ENCODE assay signal across 12 mouse cellular contexts in the genomic region with DNA sequence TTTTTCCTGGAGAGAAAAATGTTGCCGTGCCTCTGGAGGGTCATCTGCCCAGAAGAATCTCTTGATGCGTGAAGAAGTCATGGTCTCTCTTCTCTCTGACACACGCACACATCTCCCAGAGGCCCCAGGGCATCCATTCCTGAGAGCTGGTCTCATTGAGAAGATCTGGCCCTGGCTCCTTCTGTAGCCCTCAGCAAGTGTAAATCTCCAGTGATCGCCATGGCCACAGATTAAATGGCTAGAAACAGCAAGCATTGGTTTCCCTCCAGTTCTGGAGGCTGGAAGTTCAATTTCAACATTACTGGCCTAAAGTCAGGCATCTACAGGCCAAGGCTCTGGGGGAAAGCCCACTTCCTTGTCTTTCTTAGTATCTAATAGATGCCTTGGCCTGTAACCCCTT.
DNase-seq lines count a peak whose midpoint lies in the region; ATAC-seq lines count a peak whose summit lies in the region.
"Had no signal": no experiment of that assay in that cellular context is flagged by ENCODE, and none has a peak within 500 bp of the region (broad histone marks: within the 10 kb centered on the region; RNA-seq: fewer than 3 reads in every experiment).

No protein-coding gene starts in this region.

- peak overlapping the region; percentile 31; the same call in 1 of the 2 replicates for H3K27ac ChIP-seq in kidney, embryonic 16.5 days (ENCODE audit: low read length)
- peak overlapping the region; percentile 42 for H3K27ac ChIP-seq in brown adipose tissue, adult 24 weeks (replicated peaks; ENCODE audit: low read depth, low read length)
- no peak overlapping the region for H3K27ac ChIP-seq in limb, embryonic 11.5 days (replicated peaks; ENCODE audit: low read depth, low read length)
- H3K27ac ChIP-seq: layer of hippocampus, adult 2 months; liver, embryonic 15.5 days had no signal

- no peaks in the 10 kb centered on the region for H3K27me3 ChIP-seq in kidney, embryonic 16.5 days (ENCODE audit: insufficient read depth, low read length)
- H3K27me3 ChIP-seq in limb, embryonic 11.5 days (ENCODE audit: control insufficient read depth, insufficient read depth, low read length), result no peaks in the 10 kb centered on the region
- H3K27me3 ChIP-seq: liver, embryonic 15.5 days had no signal

- peak; percentile 47 for DNase-seq in gastrocnemius, postnatal 25 days
- DNase-seq in gastrocnemius, postnatal 36 days, result no peak
- no peak for DNase-seq in kidney, postnatal 36 days
- no peak for DNase-seq in limb, embryonic 11.5 days (ENCODE audit: low spot score)
- DNase-seq in yolk sac, embryonic 10.5 days (ENCODE audit: low spot score), result no peak
- no peak for DNase-seq in right cerebral cortex, adult 18-20 months
- DNase-seq: adrenal gland, postnatal 14 days; B cell, adult 2 months had no signal

- H3K9ac ChIP-seq in kidney, embryonic 16.5 days (replicated peaks; ENCODE audit: low read length), result no peak overlapping the region
- peak overlapping the region; percentile 17; the same call in 1 of the 2 replicates for H3K9ac ChIP-seq in limb, embryonic 11.5 days (ENCODE audit: low read length)
- H3K9ac ChIP-seq: liver, embryonic 15.5 days had no signal

- no peak for ATAC-seq in kidney, embryonic 16.5 days (ENCODE audit: low FRiP score, low TSS enrichment)
- ATAC-seq in limb, embryonic 11.5 days (ENCODE audit: insufficient number of reproducible peaks, low FRiP score, low TSS enrichment, low read depth), result no peak

- no peaks in the 10 kb centered on the region for H3K36me3 ChIP-seq in kidney, embryonic 16.5 days (ENCODE audit: insufficient read depth, low read length)
- H3K36me3 ChIP-seq in limb, embryonic 11.5 days (ENCODE audit: control insufficient read depth, insufficient read depth, low read length), result no peaks in the 10 kb centered on the region
- H3K36me3 ChIP-seq: liver, embryonic 15.5 days had no signal

- peaks cover 38% of the 10 kb centered on the region for H3K4me1 ChIP-seq in kidney, embryonic 16.5 days (ENCODE audit: insufficient read depth, low read length)
- peaks cover 12% of the 10 kb centered on the region for H3K4me1 ChIP-seq in brown adipose tissue, adult 24 weeks (ENCODE audit: control insufficient read depth, insufficient read depth, insufficient read length, low read length)
- peaks cover 25% of the 10 kb centered on the region for H3K4me1 ChIP-seq in limb, embryonic 11.5 days (ENCODE audit: control insufficient read depth, insufficient read depth, low read length)

- no peak overlapping the region for H3K4me2 ChIP-seq in kidney, embryonic 16.5 days (replicated peaks; ENCODE audit: low read depth, low read length)
- no peak overlapping the region for H3K4me2 ChIP-seq in limb, embryonic 11.5 days (ENCODE audit: low read depth, severe bottlenecking)
- H3K4me2 ChIP-seq: liver, embryonic 15.5 days had no signal

- 80% methylated on average over 4 of the region's 4 CpGs for WGBS in kidney, embryonic 16.5 days
- WGBS in limb, embryonic 11.5 days, result 70% methylated on average over 4 of the region's 4 CpGs

- intact Hi-C loops in gastrocnemius, postnatal 36 days (cut with DNase I), result no loop called here

- H3K9me3 ChIP-seq in kidney, embryonic 16.5 days (ENCODE audit: low read length), result no peaks in the 10 kb centered on the region
- no peaks in the 10 kb centered on the region for H3K9me3 ChIP-seq in limb, embryonic 11.5 days (ENCODE audit: control insufficient read depth, low read length)
- H3K9me3 ChIP-seq: liver, embryonic 15.5 days had no signal

- no peak overlapping the region for H3K4me3 ChIP-seq in kidney, embryonic 16.5 days (ENCODE audit: low read length)
- no peak overlapping the region for H3K4me3 ChIP-seq in brown adipose tissue, adult 24 weeks (ENCODE audit: insufficient read depth, low read depth, low read length)
- H3K4me3 ChIP-seq in limb, embryonic 11.5 days (ENCODE audit: low read depth, low read length), result no peak overlapping the region
- H3K4me3 ChIP-seq: layer of hippocampus, adult 2 months; liver, embryonic 15.5 days had no signal
